Mouse (Mus musculus): ENCODE data around the gene Enoph1. TPM values are rescaled to one million over a fixed set of nuclear protein-coding genes. Genes with fewer than 3 reads are reported as not detected.
A peak's percentile ranks its signal among the peaks of the same experiment; 100 is the strongest.

Enoph1 gene
- polyA plus RNA-seq, 1 experiment from 2014 or later = 60.9 TPM

DNA sequence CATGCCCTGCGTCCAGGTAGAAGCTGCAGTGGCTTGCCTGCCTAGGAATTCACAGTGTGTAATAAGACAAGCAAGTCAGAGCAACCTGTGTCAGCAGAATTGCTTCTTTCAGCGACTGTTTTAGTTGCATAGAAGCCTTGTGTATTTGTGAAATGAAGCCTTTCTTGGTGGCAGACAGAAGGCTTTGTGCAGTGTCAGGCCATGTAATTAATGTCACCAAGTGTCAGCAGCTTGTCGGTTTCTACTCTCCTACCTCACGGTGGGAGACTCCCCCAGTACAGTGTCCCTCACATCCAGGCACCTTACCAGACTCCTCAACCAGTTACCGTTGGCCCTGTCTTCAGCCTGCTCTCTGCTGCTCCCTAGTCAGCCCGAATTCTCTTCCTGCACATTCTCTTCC is 19.5 kb downstream of the Enoph1 start:
- Histone ChIP-seq H3K27me3 (replicated peaks; ENCODE audit: low read depth, poor library complexity, severe bottlenecking) (no peaks in the 10 kb centered on the region), H3K27ac (replicated peaks) (no peak overlapping the region), H3K4me3 (no peak overlapping the region), H3K36me3 (replicated peaks) (peaks cover 54% of the 10 kb centered on the region), H3K9me3 (no peaks in the 10 kb centered on the region), H3K4me1 (peaks cover 28% of the 10 kb centered on the region)
- DNase-seq (ENCODE audit: low spot score) = no peak
- 63% methylated on average over 6 of the region's 6 CpGs for WGBS

DNA sequence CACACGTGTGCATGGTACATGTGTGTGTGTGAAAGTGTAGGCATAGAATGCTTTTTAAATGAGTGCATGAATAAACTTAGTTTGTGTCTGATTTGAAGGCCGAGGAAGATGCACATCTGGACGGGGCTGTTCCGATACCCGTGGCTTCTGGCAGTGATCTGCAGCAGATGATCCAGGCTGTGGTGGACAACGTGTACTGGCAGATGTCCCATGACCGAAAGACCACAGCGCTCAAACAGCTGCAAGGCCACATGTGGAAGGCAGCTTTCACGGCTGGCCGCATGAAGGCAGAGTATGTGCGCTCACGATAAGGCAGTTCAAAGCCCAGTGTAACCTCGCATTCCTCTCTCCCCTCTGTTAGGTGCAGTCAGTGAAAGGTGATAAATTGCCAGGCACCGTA is 21.1 kb downstream of the Enoph1 start:
- Histone ChIP-seq H3K27ac (replicated peaks) (no peak overlapping the region), H3K9me3 (no peaks in the 10 kb centered on the region), H3K36me3 (replicated peaks) (peaks cover 70% of the 10 kb centered on the region), H3K4me3 (no peak overlapping the region), H3K27me3 (replicated peaks; ENCODE audit: low read depth, poor library complexity, severe bottlenecking) (no peaks in the 10 kb centered on the region), H3K4me1 (peaks cover 16% of the 10 kb centered on the region)
- no peak for DNase-seq (ENCODE audit: low spot score)
- 96% methylated on average over 14 of the region's 14 CpGs for WGBS

DNA sequence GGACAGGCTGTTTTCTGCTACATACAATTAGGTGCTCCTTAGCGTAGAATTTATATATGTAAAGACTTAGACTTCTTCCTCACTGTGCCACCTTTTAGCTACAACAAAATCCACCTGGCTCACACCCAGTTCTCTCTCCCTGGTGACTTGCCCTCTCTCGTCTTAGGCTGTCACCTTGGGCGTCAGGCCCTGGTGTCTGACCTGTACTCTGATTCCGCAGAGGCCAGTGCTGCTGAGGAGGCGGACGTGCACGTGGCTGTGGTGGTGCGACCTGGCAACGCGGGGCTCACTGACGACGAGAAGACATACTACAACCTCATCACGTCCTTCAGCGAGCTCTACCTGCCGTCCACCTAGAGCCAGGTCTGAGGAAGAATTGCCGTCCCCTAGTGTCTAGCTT is 27.8 kb downstream of the Enoph1 start:
- no peak overlapping the region for H3K4me3 ChIP-seq
- DNase-seq (ENCODE audit: low spot score) = no peak
- WGBS = 93% methylated on average over 16 of the region's 16 CpGs
- H3K9me3 ChIP-seq = no peaks in the 10 kb centered on the region
- peaks cover 82% of the 10 kb centered on the region for H3K36me3 ChIP-seq (replicated peaks)
- no peaks in the 10 kb centered on the region for H3K4me1 ChIP-seq
- H3K27ac ChIP-seq (replicated peaks) = no peak overlapping the region
- no peaks in the 10 kb centered on the region for H3K27me3 ChIP-seq (replicated peaks; ENCODE audit: low read depth, poor library complexity, severe bottlenecking)

DNA sequence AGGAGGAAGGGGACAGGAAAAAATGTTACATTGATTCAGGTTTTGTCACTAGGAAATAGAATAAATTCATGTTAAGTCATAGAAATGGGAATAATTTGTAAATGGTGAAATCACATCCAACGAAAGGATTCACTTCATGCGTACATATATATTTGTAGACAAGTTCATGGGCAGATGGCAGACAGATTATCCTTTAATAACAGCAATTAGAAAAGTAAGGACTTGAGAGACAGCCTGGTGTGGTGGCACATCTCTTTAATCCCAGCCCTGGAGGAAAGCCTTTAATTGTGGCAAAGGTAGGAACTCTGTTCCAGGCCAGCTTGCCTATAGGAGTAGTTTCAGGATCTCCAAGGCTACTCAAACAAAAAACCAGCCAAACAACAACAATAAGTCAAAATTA is 29.7 kb downstream of the Enoph1 start:
- no peak overlapping the region for H3K27ac ChIP-seq (replicated peaks)
- H3K27me3 ChIP-seq (replicated peaks; ENCODE audit: low read depth, poor library complexity, severe bottlenecking) = no peaks in the 10 kb centered on the region
- H3K36me3 ChIP-seq (replicated peaks) = peaks cover 78% of the 10 kb centered on the region
- H3K4me1 ChIP-seq = no peaks in the 10 kb centered on the region
- DNase-seq (ENCODE audit: low spot score) = no peak
- no peak overlapping the region for H3K4me3 ChIP-seq
- H3K9me3 ChIP-seq = no peaks in the 10 kb centered on the region
- 92% methylated on average over 2 of the region's 2 CpGs for WGBS

DNA sequence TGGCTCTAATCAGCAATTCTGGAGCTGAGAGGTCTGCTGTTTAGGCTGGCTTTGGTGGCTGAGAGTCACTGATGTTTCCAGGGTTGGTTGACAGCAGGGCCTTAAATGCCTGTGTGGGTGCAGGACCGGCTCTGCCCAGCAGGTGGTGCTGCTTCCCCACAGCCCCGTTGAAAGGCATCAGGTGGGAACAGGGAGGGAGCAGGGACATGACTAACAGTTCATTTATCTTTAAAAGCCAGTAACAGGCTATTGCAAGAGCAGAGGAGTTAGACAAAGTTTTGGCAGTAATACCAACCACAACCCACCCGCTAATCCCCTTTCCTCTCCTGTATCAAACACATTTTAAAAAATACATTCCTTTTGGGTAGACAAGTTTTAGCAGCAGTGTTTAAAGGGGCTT is 30.5 kb downstream of the Enoph1 start:
- H3K4me1 ChIP-seq = no peaks in the 10 kb centered on the region
- H3K27ac ChIP-seq (replicated peaks) = no peak overlapping the region
- peak; percentile 89 for DNase-seq (ENCODE audit: low spot score)
- H3K9me3 ChIP-seq = no peaks in the 10 kb centered on the region
- no peaks in the 10 kb centered on the region for H3K27me3 ChIP-seq (replicated peaks; ENCODE audit: low read depth, poor library complexity, severe bottlenecking)
- H3K36me3 ChIP-seq (replicated peaks) = peaks cover 71% of the 10 kb centered on the region
- no peak overlapping the region for H3K4me3 ChIP-seq
- 32% methylated on average over 3 of the region's 3 CpGs for WGBS

DNA sequence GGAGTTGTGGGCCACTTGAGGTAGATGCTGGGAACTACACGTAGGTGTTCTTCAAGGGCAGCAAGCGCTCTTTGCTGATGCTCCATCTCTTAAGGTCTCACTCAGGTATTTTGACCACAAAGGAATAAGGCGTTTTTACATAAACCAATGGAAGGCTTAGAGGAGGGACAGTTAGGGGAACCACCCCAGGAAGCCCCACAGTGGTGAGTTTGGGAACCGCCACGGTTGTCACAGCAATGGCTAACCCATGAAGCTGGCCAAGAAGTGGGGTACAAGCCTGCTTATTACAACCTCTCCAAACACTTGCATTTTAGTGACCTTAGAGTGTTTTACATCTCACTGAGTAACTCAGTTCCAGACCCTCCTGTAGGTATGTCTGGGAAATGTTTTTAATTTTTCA is 31.8 kb downstream of the Enoph1 start:
- H3K4me3 ChIP-seq = no peak overlapping the region
- 95% methylated on average over 5 of the region's 5 CpGs for WGBS
- no peak overlapping the region for H3K27ac ChIP-seq (replicated peaks)
- H3K36me3 ChIP-seq (replicated peaks) = peaks cover 60% of the 10 kb centered on the region
- no peaks in the 10 kb centered on the region for H3K27me3 ChIP-seq (replicated peaks; ENCODE audit: low read depth, poor library complexity, severe bottlenecking)
- H3K4me1 ChIP-seq = no peaks in the 10 kb centered on the region
- no peak for DNase-seq (ENCODE audit: low spot score)
- H3K9me3 ChIP-seq = no peaks in the 10 kb centered on the region

DNA sequence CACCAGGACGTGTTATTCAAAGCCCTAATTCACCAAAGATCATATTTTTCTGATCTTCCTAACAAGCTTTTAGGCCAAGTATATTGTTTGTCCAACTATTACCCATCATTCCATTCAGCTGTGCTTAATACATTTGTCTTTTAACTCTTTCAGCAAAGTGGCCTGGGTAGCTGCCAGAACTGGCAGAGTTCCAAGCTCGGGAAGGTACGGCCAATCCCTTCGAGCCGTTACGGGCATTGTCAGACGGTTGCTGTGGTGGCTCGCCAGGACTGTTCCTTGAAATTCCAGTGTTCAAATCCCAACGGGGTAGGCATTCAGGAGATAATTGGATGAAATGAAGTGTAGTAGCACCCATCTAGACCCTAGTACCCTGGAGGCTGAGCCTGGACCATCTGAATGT is 32.8 kb downstream of the Enoph1 start:
- 89% methylated on average over 9 of the region's 9 CpGs for WGBS

DNA sequence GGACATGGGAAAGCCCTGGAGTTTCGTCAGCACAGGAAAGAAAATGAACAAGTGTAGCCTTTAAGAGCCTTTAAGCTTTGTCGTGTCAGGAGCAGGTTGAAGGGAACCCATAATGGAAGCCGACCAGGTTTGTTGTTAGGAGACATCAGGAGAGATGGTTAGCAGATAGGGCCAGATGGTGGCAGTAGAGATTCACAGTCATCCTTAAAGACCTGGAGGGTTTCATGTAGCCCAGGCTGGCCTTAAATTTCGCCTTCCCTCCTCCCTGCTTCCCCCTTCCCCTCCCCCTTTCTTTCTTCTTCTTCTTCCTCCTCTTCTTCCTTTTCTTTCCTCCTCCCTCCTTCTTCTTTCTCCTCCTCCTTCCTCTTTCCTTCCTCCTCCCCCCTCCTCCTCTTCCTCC is 34.8 kb downstream of the Enoph1 start:
- 61% methylated on average over 4 of the region's 4 CpGs for WGBS
- DNase-seq (ENCODE audit: low spot score) = no peak
- Histone ChIP-seq H3K27me3 (replicated peaks; ENCODE audit: low read depth, poor library complexity, severe bottlenecking) (no peaks in the 10 kb centered on the region), H3K4me3 (no peak overlapping the region), H3K27ac (replicated peaks) (no peak overlapping the region), H3K4me1 (peaks cover 17% of the 10 kb centered on the region), H3K9me3 (no peaks in the 10 kb centered on the region), H3K36me3 (replicated peaks) (peaks cover 34% of the 10 kb centered on the region)

More for the DNA sequence above, 32.8 kb downstream of the Enoph1 start:
- Histone ChIP-seq H3K36me3 (replicated peaks) (peaks cover 50% of the 10 kb centered on the region), H3K9me3 (no peaks in the 10 kb centered on the region), H3K27me3 (replicated peaks; ENCODE audit: low read depth, poor library complexity, severe bottlenecking) (no peaks in the 10 kb centered on the region), H3K4me1 (no peaks in the 10 kb centered on the region), H3K27ac (replicated peaks) (no peak overlapping the region), H3K4me3 (no peak overlapping the region)
- no peak for DNase-seq (ENCODE audit: low spot score)

DNA sequence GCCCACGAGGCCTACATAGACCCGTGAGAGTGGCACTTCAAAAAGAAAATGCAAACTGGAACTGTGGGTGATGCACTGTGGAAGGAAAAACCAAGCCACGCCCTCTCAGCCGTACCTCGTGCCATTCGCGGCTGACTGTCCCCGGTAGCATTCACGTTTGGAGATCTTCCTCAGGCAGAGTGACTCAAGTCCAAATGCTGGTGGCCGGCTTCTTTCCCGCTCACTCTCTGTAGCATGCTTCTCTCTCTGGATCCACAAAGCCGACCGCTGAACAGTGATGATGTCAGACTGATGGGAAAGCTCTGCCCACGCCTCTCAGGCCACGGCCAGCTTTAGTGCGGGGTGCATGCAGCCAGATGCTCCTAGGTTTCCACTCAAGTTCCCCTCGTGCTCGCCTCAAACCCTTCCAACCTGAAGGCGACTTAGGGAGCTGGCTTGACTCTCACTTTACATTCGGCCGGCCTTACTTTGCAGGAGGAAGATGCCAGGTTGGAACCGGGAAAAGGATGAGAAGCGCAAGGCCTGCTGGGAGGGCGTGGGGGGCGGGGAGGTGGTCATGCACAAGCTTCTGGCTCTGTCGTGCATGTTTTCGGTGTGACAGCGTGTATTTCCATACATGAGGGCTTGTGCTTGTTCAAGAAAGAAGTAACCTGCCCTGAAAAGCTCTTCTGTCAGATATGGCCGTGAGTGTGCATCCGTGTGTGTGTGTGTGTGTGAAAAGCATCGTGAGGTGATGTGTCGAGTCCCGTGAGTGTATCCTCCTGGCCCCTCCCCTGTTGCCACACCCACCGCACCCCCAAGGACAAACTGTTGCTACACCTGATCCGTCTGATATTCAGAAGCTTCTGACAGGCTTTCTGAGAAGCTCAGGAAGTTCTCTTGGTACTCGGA is 39.5 kb downstream of the Enoph1 start:
- DNase-seq (ENCODE audit: low spot score) = peak; percentile 51
- Histone ChIP-seq H3K4me3 (peak overlapping the region; percentile 55), H3K27ac (replicated peaks) (peak overlapping the region; percentile 68), H3K36me3 (replicated peaks) (0 out of 2 replicates have a peak, but pooled peaks cover 2% of the 10 kb centered on the region), H3K27me3 (replicated peaks; ENCODE audit: low read depth, poor library complexity, severe bottlenecking) (0 out of 2 replicates have a peak, but pooled peaks cover 5% of the 10 kb centered on the region), H3K9me3 (no peaks in the 10 kb centered on the region), H3K4me1 (peaks cover 19% of the 10 kb centered on the region)
- 28% methylated on average over 36 of the region's 36 CpGs for WGBS

DNA sequence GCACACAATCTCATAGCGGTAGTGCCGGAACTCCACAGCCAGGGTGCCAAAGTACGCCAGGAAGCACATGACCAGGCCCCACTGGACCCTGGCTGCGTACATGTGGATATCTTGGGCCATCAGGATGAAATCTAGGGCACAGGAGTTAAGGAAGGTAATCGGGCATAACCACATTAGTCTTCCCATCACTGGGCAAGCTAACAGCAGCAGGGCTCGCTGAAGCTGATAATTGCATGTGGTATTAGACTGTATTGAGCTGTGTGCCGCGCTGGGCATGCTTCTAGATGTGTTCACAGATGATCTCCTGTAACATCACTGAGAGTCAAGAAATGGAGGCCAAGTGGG is 40.1 kb downstream of the Enoph1 start:
- no peak for DNase-seq (ENCODE audit: low spot score)
- 0 out of 2 replicates have a peak, but pooled peaks cover 5% of the 10 kb centered on the region for H3K27me3 ChIP-seq (replicated peaks; ENCODE audit: low read depth, poor library complexity, severe bottlenecking)
- H3K36me3 ChIP-seq (replicated peaks) = 0 out of 2 replicates have a peak, but pooled peaks cover 2% of the 10 kb centered on the region
- 81% methylated on average over 8 of the region's 8 CpGs for WGBS
- H3K4me1 ChIP-seq = peaks cover 19% of the 10 kb centered on the region
- H3K9me3 ChIP-seq = no peaks in the 10 kb centered on the region
- no peak overlapping the region for H3K27ac ChIP-seq (replicated peaks)
- H3K4me3 ChIP-seq = peak overlapping the region; percentile 55; the same call in 1 of the 2 replicates

DNA sequence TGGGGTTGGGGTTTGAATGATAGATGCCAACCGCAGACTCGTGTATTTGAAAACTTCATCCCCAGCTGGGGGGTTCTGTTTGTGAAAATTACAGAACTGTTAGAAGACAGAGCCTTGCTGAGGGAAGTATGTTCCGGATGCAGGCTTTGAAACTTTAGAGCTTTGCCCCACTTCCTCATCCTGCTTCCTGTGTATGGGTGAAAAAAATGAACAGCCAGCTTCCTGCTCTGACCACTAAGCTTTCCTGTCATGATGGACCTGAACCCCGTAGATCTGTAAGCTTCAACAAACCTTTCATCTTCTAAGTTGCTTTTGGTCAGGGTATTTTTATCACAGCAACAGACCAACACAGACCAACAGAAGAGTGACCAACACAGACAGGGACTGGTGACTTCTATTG is 42.2 kb downstream of the Enoph1 start:
- 0 out of 2 replicates have a peak, but pooled peaks cover 5% of the 10 kb centered on the region for H3K27me3 ChIP-seq (replicated peaks; ENCODE audit: low read depth, poor library complexity, severe bottlenecking)
- H3K9me3 ChIP-seq = no peaks in the 10 kb centered on the region
- H3K27ac ChIP-seq (replicated peaks) = no peak overlapping the region
- peaks cover 19% of the 10 kb centered on the region for H3K4me1 ChIP-seq
- no peak overlapping the region for H3K4me3 ChIP-seq
- no peaks in the 10 kb centered on the region for H3K36me3 ChIP-seq (replicated peaks)
- 90% methylated on average over 4 of the region's 4 CpGs for WGBS
- no peak for DNase-seq (ENCODE audit: low spot score)

DNA sequence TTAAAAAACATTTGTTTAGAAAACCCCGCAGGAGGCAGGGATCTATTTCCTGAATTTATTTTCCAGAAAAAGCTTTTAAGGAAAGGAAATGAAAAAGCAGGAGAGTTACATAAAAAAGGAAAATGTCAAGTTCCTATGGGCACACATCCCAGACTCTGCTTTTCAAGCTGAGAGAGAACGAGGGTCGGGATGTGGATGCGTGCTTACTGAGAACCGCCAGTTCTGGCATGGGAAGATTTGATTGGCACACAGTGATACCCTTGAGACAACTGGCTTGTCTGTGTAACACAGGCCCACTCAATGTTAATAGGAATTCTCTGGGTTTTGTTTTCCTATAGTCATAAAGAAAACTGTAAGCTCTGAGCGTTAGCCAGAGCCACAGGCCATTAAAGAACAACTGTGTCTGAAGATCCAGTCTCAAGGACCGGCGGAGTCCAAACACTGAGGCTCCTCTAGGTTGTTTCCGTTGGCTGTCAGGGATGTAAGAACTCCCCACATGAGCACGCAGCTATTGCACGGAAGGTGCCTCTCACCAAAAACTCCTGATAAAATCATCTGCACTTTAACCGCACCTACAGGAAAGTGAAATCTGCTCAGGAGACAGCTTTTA is 44.3 kb downstream of the Enoph1 start:
- no peaks in the 10 kb centered on the region for H3K36me3 ChIP-seq (replicated peaks)
- 0 out of 2 replicates have a peak, but pooled peaks cover 5% of the 10 kb centered on the region for H3K27me3 ChIP-seq (replicated peaks; ENCODE audit: low read depth, poor library complexity, severe bottlenecking)
- no peak for DNase-seq (ENCODE audit: low spot score)
- no peaks in the 10 kb centered on the region for H3K9me3 ChIP-seq
- H3K27ac ChIP-seq (replicated peaks) = no peak overlapping the region
- 81% methylated on average over 12 of the region's 12 CpGs for WGBS
- H3K4me1 ChIP-seq = peaks cover 7% of the 10 kb centered on the region
- H3K4me3 ChIP-seq = no peak overlapping the region

DNA sequence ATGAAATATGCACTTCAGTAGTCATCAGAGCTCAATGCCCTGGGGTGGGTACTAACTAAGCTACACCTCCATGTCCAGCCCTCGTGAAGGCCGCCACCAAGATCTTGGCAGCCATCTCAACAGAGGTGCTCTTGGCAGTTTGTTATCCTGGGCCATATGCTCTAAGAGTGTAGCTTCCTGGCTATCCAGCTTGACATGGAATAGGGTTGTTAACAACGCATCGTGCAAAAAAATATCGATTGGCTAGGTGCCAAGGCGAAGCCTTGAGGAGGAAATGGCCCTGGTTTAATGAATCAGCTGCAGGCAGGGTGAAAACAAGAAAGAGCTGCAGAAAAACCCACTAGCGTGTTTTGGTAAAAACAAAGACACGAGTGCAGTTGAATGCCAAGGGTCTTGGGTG is 45.3 kb downstream of the Enoph1 start:
- Histone ChIP-seq H3K9me3 (no peaks in the 10 kb centered on the region), H3K36me3 (replicated peaks) (no peaks in the 10 kb centered on the region), H3K27me3 (replicated peaks; ENCODE audit: low read depth, poor library complexity, severe bottlenecking) (0 out of 2 replicates have a peak, but pooled peaks cover 3% of the 10 kb centered on the region), H3K4me1 (no peaks in the 10 kb centered on the region), H3K4me3 (no peak overlapping the region), H3K27ac (replicated peaks) (no peak overlapping the region)
- WGBS = 89% methylated on average over 8 of the region's 8 CpGs
- DNase-seq (ENCODE audit: low spot score) = no peak
